Mouse (Mus musculus): ENCODE results near the gene Speer3. TPM values are rescaled to one million over a fixed set of nuclear protein-coding genes. Genes with fewer than 3 reads are reported as not detected.
"Not testable (repeated sequence)": the region's sequence is repeated elsewhere in the genome, so short reads cannot be mapped to it uniquely, and the experiment has no call there.

Gene Speer3
- polyA plus RNA-seq (2015; fragmentation: Nextera tagmentation; extraction: Ambion mirVana), result not detected in 2 replicates

DNA sequence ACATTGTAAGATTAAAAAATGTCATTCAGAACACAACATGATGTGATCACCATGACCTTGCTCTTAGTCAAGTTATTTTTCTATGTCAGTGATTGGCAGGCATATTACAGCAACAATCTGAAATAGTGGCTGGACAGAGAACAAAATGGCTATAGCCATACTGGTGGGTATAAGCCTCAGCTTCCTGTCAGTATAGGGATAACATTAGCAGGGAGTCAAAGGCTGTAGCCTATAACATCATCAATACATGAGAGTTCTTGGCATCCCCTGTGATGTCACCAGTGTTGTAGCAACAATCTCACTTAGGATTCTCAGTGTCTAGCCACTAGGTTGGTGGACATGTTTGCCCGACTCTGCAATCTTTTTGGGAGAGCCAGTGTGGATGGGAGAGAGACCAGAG is at the start of gene Speer3:
Gene Speer3, plus strand, starts transcription at position 301 of the 400 bp plus-strand sequence.
- ATAC-seq (ENCODE audit: low FRiP score, low read depth), result no peak
- Histone ChIP-seq H3K36me3 (no peaks in the 10 kb centered on the region), H3K4me1 (replicated peaks) (no peaks in the 10 kb centered on the region), H3K4me2 (no peak within 1 kb of the TSS), H3K27me3 (no peaks in the 10 kb centered on the region), H3K27ac (replicated peaks) (no peak within 1 kb of the TSS), H3K9me3 (no peaks in the 10 kb centered on the region), H3K9ac (no peak within 1 kb of the TSS), H3K4me3 (no peak within 1 kb of the TSS)
- WGBS, result 97% methylated on average over 1 of the region's 1 CpGs

DNA sequence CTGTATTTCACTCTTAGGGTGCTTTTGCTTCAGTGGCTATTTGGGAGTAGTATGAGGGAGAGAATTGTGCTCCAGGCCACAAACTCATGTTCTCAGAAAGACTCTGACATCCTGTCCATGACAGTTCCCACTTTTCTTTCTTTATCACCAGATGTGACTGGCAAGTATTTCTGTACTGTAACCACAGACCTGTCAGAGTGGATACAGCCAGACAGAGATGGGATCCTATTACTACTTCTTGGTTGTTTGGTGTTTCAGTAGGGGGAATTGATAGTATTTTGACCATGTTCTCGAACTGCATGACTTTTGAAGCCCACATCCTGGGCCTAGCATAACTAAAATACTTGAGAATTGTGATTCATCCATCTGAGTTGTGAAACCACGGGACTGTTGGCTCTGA is 19.1 kb downstream of the Speer3 start:
- H3K36me3 ChIP-seq; H3K9ac ChIP-seq; H3K27ac ChIP-seq (replicated peaks); H3K4me3 ChIP-seq; H3K4me2 ChIP-seq; H3K4me1 ChIP-seq (replicated peaks); H3K27me3 ChIP-seq; ATAC-seq (ENCODE audit: low FRiP score, low read depth); H3K9me3 ChIP-seq: not testable (repeated sequence)
- 63% methylated on average over 2 of the region's 2 CpGs for WGBS

DNA sequence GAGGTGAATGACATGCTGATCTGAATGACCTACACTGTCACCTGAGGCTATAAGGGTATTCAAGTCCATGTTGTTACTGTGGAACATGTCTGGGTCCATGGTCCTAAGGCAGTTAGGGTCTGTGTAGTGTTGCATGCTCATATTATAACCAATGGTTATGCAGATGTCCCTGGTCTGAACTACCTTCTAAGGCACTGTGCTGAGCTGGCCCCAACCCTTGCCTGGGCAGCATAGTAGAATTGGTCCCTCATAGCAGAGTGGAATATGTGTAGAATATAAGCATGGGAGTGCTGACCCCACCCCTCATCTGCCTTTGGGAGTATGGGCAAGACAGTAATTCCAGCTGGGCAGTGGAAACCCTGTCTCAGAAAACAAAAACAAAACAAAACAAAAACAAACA is 33.7 kb downstream of the Speer3 start:
- Histone ChIP-seq H3K4me3 (no peak overlapping the region), H3K9me3 (no peaks in the 10 kb centered on the region), H3K36me3 (no peaks in the 10 kb centered on the region), H3K9ac (no peak overlapping the region), H3K27ac (replicated peaks) (no peak overlapping the region), H3K4me1 (replicated peaks) (no peaks in the 10 kb centered on the region), H3K4me2 (no peak overlapping the region), H3K27me3 (no peaks in the 10 kb centered on the region)
- ATAC-seq (ENCODE audit: low FRiP score, low read depth), result no peak

DNA sequence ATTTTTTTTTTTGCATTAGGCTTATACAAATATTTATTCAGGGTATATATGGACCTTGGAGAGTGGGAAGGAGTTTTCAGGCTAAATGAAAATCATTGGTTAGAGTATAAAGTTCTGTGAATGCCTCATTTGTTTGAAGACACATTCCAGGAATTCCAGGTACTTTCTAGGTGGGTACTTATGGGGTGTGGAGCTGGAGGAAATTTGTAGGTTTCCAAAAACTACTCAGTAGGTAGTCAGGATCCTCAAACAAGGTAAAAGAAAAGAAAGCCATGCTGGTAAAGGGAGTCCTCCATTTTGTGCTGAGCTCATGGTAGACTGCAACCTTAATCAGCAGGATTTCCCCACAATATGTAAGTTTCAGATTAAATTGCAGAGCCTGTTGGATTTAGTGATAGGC is 35.3 kb downstream of the Speer3 start:
- no peak for ATAC-seq (ENCODE audit: low FRiP score, low read depth)
- H3K4me1 ChIP-seq (replicated peaks), result no peaks in the 10 kb centered on the region
- H3K9ac ChIP-seq, result no peak overlapping the region
- H3K4me2 ChIP-seq, result no peak overlapping the region
- H3K9me3 ChIP-seq, result no peaks in the 10 kb centered on the region
- H3K27ac ChIP-seq (replicated peaks), result no peak overlapping the region
- no peaks in the 10 kb centered on the region for H3K27me3 ChIP-seq
- H3K36me3 ChIP-seq, result no peaks in the 10 kb centered on the region
- no peak overlapping the region for H3K4me3 ChIP-seq

DNA sequence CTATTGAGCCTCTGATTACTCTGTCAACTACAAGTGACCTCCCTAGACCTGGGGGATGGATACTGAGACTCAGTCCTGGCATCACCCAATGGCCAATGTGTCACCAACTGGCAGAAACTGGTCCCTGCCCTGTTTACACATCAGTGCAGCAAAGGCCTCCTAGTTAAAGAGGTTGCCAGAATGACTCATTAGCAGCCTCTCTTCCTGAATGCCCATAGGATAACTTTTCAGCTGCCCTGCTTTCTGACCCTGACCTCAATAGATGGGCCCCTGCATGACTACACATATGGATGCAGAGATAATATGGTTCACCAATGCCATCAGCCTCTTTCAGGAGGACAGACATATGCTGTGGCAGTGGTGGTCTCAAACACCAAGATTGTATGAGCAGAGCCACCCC is 52.9 kb downstream of the Speer3 start:
- Histone ChIP-seq H3K4me1 (replicated peaks) (no peaks in the 10 kb centered on the region), H3K36me3 (no peaks in the 10 kb centered on the region), H3K9ac (no peak overlapping the region), H3K9me3 (no peaks in the 10 kb centered on the region), H3K27ac (replicated peaks) (no peak overlapping the region), H3K4me3 (no peak overlapping the region), H3K27me3 (no peaks in the 10 kb centered on the region), H3K4me2 (no peak overlapping the region)
- no peak for ATAC-seq (ENCODE audit: low FRiP score, low read depth)

Other genes starting within 250 kb of the Speer3 start
- 4.0 and 4.2 TPM in 2 replicates for gene Sema3e, start 233.7 kb downstream of the Speer3 start, polyA plus RNA-seq (2015; fragmentation: Nextera tagmentation; extraction: Ambion mirVana)

Measured in hindbrain, embryonic 15.5 days (tissue).